Mouse (Mus musculus) kidney, embryonic 14.5 days (tissue): ENCODE data around the gene Cbarp. TPM values are rescaled to one million over a fixed set of nuclear protein-coding genes. Genes with fewer than 3 reads are reported as not detected.

Experiments used
- ATAC-seq: fragments of 200-750 bp; cut with Nextera tagmentation; 2 replicates; pipeline ENCODE4 v1.8.0; 2017; ENCODE audit warnings: moderate number of reproducible peaks, mild to moderate bottlenecking, moderate TSS enrichment, moderate library complexity; ENCODE audit not compliant: low FRiP score, low TSS enrichment
- H3K27ac ChIP-seq: fragments of 300-500 bp; sonication (generic); 2 replicates; pipeline ENCODE4 v1.5.1; 2014; ENCODE audit warnings: low read depth, mild to moderate bottlenecking, low read length, moderate library complexity, mixed read lengths
- H3K27me3 ChIP-seq: fragments of 300-500 bp; sonication (generic); 2 replicates; pipeline ENCODE4 v1.6.1; 2014; ENCODE audit warnings: mild to moderate bottlenecking, low read length; ENCODE audit not compliant: control insufficient read depth, insufficient read depth
- H3K36me3 ChIP-seq: fragments of 300-500 bp; sonication (generic); 2 replicates; pipeline ENCODE4 v1.6.1; 2014; ENCODE audit warnings: low read length, mixed read lengths; ENCODE audit not compliant: control insufficient read depth, insufficient read depth
- H3K4me1 ChIP-seq: fragments of 300-500 bp; sonication (generic); 2 replicates; pipeline ENCODE4 v1.6.1; 2014; ENCODE audit warnings: low read length, mixed read lengths; ENCODE audit not compliant: control insufficient read depth, insufficient read depth
- H3K4me2 ChIP-seq: fragments of 300-500 bp; sonication (generic); replicated peaks from 2 replicates; pipeline ENCODE4 v1.6.1; 2014; ENCODE audit warnings: low read depth, mild to moderate bottlenecking, low read length
- H3K4me3 ChIP-seq: fragments of 300-500 bp; sonication (generic); 2 replicates; pipeline ENCODE4 v1.5.1; 2014; ENCODE audit warnings: mild to moderate bottlenecking, low read length
- H3K9ac ChIP-seq: fragments of 300-500 bp; sonication (generic); 2 replicates; pipeline ENCODE4 v1.6.1; 2014; ENCODE audit warnings: low read depth, mild to moderate bottlenecking, low read length, moderate library complexity
- H3K9me3 ChIP-seq: fragments of 300-500 bp; sonication (generic); 2 replicates; pipeline ENCODE4 v1.6.1; 2016; ENCODE audit warnings: low read length; ENCODE audit not compliant: control insufficient read depth
- WGBS: fragments of 180-500 bp; shearing (Covaris S2); extraction: QIAGEN DNeasy Blood & Tissue Kit; methylation state at CpG from one replicate; pipeline ENCODE4 v1.1.7; 2014; 5-methylcytosine and 5-hydroxymethylcytosine counted together
- polyA plus RNA-seq: library from polyadenylated mRNA; unstranded; fragments of >200 nt; fragmentation: Nextera tagmentation; extraction: Ambion mirVana; gene quantifications from 2 replicates; pipeline ENCODE4 v1.2.1, GENCODE M21; 2014

Cbarp gene
- 8.1 and 8.4 TPM in 2 replicates for polyA plus RNA-seq

DNA sequence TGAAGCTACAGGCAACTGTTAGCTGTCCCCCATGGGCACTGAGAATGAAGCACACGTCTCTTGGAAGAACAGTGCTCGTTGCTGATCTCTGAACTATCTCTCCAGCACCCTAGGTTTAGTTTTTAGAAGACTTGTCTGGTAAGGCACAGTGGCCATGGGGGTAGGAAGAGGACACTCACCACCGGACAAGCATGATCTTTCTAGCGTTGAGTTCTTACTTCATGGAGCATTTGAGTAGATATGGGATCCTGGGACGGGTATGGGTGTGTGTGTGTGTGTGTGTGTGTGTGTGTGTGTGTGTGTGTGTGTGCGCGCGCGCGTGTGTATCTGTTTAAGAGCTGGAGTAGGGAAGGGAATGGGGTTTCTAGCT lies at the start of gene Cbarp:
Cbarp (minus strand) TSS at position 170 of the 370 bp plus-strand sequence.
- Histone ChIP-seq H3K9ac (peak within 1 kb of the TSS; percentile 5; the same call in 1 of the 2 replicates), H3K9me3 (no peaks in the 10 kb centered on the region), H3K27ac (peak within 1 kb of the TSS; percentile 72), H3K4me1 (peaks cover 37% of the 10 kb centered on the region), H3K36me3 (peaks cover 23% of the 10 kb centered on the region), H3K27me3 (peaks cover 23% of the 10 kb centered on the region), H3K4me2 (peak within 1 kb of the TSS; percentile 92), H3K4me3 (peak within 1 kb of the TSS; percentile 81)
- 79% methylated on average over 10 of the region's 10 CpGs for WGBS
- no peak for ATAC-seq

DNA sequence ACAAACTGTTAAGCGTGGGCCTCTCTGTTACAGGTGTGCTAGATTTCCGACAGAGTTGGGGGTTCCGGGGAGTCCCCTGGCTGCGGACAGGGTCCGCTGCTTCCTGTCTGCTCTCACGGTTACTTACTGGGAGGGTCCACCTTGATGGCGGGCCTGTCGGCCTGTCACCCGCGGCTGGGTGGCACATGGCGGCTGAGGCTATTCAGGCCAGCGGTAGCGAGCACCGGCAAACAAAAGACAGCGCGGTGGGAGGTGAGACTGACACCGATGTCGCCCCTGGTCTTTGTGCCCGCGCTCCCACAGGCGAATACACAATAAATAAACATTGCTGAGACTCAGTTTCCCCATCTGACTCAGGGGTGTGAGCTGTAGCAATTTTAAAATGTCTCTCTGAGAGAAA lies 49.4 kb upstream of the Cbarp start:
- Histone ChIP-seq H3K4me3 (peak overlapping the region; percentile 40), H3K27me3 (peaks cover 34% of the 10 kb centered on the region), H3K4me1 (peaks cover 8% of the 10 kb centered on the region; the same call in 1 of the 2 replicates), H3K9ac (peak overlapping the region; percentile 50; the same call in 1 of the 2 replicates), H3K36me3 (peaks cover 15% of the 10 kb centered on the region; the same call in 1 of the 2 replicates), H3K27ac (no peak overlapping the region), H3K4me2 (peak overlapping the region; percentile 79), H3K9me3 (no peaks in the 10 kb centered on the region)
- no peak for ATAC-seq
- 3% methylated on average over 21 of the region's 21 CpGs for WGBS

- peaks cover 34% of the 10 kb centered on the region for H3K27me3 ChIP-seq
- H3K36me3 ChIP-seq, result peaks cover 15% of the 10 kb centered on the region; the same call in 1 of the 2 replicates
- ATAC-seq, result no peak
- H3K9ac ChIP-seq, result no peak overlapping the region; the same call in 1 of the 2 replicates
- no peaks in the 10 kb centered on the region for H3K9me3 ChIP-seq
- H3K4me3 ChIP-seq, result no peak overlapping the region
- H3K27ac ChIP-seq, result no peak overlapping the region
- 78% methylated on average over 15 of the region's 15 CpGs for whole genome bisulfite sequencing
- peaks cover 8% of the 10 kb centered on the region; the same call in 1 of the 2 replicates for H3K4me1 ChIP-seq
- no peak overlapping the region for H3K4me2 ChIP-seq
Measured at GRCm38 (mm10) chr10:80188453-80189024, 47.9 kb upstream of the Cbarp start.

- Histone ChIP-seq H3K9me3 (no peaks in the 10 kb centered on the region), H3K9ac (no peak overlapping the region), H3K27ac (no peak overlapping the region), H3K27me3 (peaks cover 34% of the 10 kb centered on the region), H3K4me2 (no peak overlapping the region), H3K4me3 (no peak overlapping the region), H3K4me1 (peaks cover 8% of the 10 kb centered on the region; the same call in 1 of the 2 replicates), H3K36me3 (peaks cover 15% of the 10 kb centered on the region; the same call in 1 of the 2 replicates)
- 89% methylated on average over 10 of the region's 10 CpGs for WGBS
- ATAC-seq, result no peak
Measured at GRCm38 (mm10) chr10:80187739-80188138, 47.1 kb upstream of the Cbarp start.

GRCm38 (mm10) chr10:80186649-80187048 lies 46.0 kb upstream of the Cbarp start:
- no peak for ATAC-seq
- H3K9me3 ChIP-seq, result no peaks in the 10 kb centered on the region
- H3K27ac ChIP-seq, result no peak overlapping the region
- H3K4me2 ChIP-seq, result no peak overlapping the region
- peaks cover 28% of the 10 kb centered on the region for H3K27me3 ChIP-seq
- 33% methylated on average over 27 of the region's 27 CpGs for WGBS
- peaks cover 8% of the 10 kb centered on the region; the same call in 1 of the 2 replicates for H3K4me1 ChIP-seq
- peaks cover 18% of the 10 kb centered on the region; the same call in 1 of the 2 replicates for H3K36me3 ChIP-seq
- H3K4me3 ChIP-seq, result no peak overlapping the region
- H3K9ac ChIP-seq, result no peak overlapping the region

DNA sequence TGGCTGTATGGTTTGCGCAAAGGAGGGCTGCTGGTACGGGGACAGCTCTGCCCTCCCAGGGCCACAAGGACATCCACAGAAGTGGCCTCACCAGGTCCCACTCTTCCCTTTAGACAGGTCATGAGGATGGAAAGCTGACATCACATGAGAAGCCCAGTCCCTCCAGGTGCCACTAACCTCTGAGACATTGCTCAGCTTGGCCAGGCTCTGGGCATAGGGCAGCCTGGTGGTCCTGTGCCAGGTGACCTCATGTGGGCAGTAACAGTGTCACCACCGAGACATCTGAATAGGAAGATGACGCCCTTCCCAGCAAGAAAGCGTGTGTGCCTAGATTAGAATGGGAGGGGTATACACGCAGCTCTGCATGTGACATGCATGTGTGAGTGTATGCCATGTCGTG lies 41.9 kb upstream of the Cbarp start:
- Histone ChIP-seq H3K27ac (no peak overlapping the region), H3K9me3 (no peaks in the 10 kb centered on the region), H3K27me3 (no peaks in the 10 kb centered on the region; the same call in 1 of the 2 replicates), H3K4me2 (no peak overlapping the region), H3K4me3 (no peak overlapping the region), H3K9ac (no peak overlapping the region), H3K4me1 (peaks cover 11% of the 10 kb centered on the region), H3K36me3 (peaks cover 4% of the 10 kb centered on the region; the same call in 1 of the 2 replicates)
- WGBS, result 94% methylated on average over 7 of the region's 7 CpGs
- no peak for ATAC-seq

- H3K4me1 ChIP-seq, result peaks cover 11% of the 10 kb centered on the region
- H3K9ac ChIP-seq, result peak overlapping the region; percentile 82; the same call in 1 of the 2 replicates
- no peaks in the 10 kb centered on the region for H3K9me3 ChIP-seq
- peak overlapping the region; percentile 81 for H3K4me2 ChIP-seq
- no peak overlapping the region for H3K27ac ChIP-seq
- H3K27me3 ChIP-seq, result no peaks in the 10 kb centered on the region; the same call in 1 of the 2 replicates
- 45% methylated on average over 5 of the region's 5 CpGs for WGBS
- peak overlapping the region; percentile 75; the same call in 1 of the 2 replicates for H3K4me3 ChIP-seq
- ATAC-seq, result no peak
- H3K36me3 ChIP-seq, result peaks cover 3% of the 10 kb centered on the region; the same call in 1 of the 2 replicates
Measured at GRCm38 (mm10) chr10:80180823-80181222, 40.2 kb upstream of the Cbarp start.

DNA sequence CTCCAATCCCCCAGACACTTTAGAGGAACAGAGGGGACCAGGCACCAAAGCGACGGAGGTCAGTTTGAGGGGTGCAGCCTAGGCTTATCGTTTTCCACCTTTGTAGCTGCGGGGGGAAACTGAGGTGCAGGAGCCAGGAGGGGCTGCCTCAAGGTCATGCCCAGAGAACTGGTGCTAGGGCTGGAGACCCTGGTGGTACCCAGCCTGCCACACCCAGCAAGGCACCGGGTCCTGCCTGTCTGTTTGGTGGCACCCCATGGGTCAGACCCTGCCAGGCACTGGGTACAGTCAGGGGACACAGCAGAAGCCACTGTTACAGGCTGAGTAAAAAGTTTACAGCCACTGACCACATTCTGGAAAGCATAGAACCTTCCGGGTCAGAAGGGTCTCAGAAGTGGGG lies 39.7 kb upstream of the Cbarp start:
- H3K27me3 ChIP-seq, result no peaks in the 10 kb centered on the region; the same call in 1 of the 2 replicates

More for the DNA sequence above, 39.7 kb upstream of the Cbarp start:
- H3K4me1 ChIP-seq, result peaks cover 11% of the 10 kb centered on the region
- peak overlapping the region; percentile 75 for H3K4me3 ChIP-seq
- H3K36me3 ChIP-seq, result peaks cover 3% of the 10 kb centered on the region; the same call in 1 of the 2 replicates
- H3K9me3 ChIP-seq, result no peaks in the 10 kb centered on the region
- H3K4me2 ChIP-seq, result peak overlapping the region; percentile 81
- 45% methylated on average over 6 of the region's 6 CpGs for WGBS
- peak overlapping the region; percentile 82 for H3K9ac ChIP-seq
- ATAC-seq, result no peak
- no peak overlapping the region for H3K27ac ChIP-seq
